Mouse (Mus musculus): ENCODE data around the gene Cldn12. TPM values are rescaled to one million over a fixed set of nuclear protein-coding genes. Genes with fewer than 3 reads are reported as not detected.

Cldn12 gene
- polyA plus RNA-seq, 1 experiment from 2014 or later = 24.1 TPM

DNA sequence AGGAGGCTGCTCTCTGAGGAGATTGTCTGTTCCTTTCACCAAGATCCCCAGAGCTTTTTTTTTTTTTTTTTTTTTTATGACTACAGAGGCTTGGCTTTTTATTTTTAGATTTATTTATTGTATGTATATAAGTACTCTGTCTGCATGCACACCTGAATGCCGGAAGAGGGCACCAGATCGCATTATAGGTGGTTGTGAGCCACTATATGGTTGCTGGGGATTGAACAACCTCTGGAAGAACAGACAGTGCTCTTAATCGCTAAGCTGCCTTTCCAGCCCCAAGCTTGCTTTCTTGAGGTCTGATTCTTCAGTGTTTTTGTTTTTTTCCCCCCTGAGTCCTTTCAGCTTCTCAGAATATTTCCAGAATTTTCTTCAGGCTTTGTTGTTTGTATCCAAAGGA, 28.7 kb downstream of the Cldn12 start:
- Histone ChIP-seq H3K36me3 (ENCODE audit: poor library complexity, severe bottlenecking) (no peaks in the 10 kb centered on the region), H3K27me3 (no peaks in the 10 kb centered on the region), H3K27ac (no peak overlapping the region), H3K4me3 (no peak overlapping the region), H3K4me2 (no peak overlapping the region), H3K9me3 (replicated peaks) (no peaks in the 10 kb centered on the region), H3K9ac (no peak overlapping the region), H3K4me1 (no peaks in the 10 kb centered on the region)
- WGBS = 22% methylated on average over 3 of the region's 3 CpGs
- ATAC-seq = no peak

DNA sequence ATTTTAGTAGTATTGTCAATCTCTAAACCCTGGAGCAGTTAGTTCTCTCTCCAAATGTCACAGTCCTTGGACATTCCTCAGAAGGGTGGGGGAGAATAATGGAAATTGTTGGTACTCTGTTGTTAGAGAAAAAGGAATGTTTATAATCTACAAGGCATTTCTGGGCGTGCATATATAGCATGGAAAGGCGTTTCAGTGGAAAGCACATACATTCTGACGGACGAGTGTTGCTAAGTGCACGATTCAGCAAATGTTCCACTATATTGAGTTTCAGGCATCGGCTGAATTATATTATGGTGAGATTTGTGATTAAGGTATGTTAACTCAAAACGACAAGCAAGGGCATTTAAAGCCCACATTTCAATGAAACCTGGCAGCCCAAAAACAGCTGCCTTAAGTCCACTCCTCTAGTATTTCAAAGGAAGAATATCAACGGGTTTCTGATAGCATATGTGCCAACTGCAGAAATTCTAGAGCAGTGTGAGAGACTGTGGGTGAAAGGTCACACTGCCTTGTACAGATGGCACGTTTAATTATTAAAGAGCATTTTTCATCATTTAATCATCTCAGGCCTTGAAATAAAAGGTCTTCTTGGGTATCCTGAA, 31.4 kb downstream of the Cldn12 start:
- Histone ChIP-seq H3K36me3 (ENCODE audit: poor library complexity, severe bottlenecking) (no peaks in the 10 kb centered on the region), H3K27ac (no peak overlapping the region), H3K4me3 (no peak overlapping the region), H3K4me1 (no peaks in the 10 kb centered on the region), H3K27me3 (no peaks in the 10 kb centered on the region), H3K9me3 (replicated peaks) (no peaks in the 10 kb centered on the region), H3K9ac (no peak overlapping the region), H3K4me2 (no peak overlapping the region)
- ATAC-seq = no peak
- WGBS = 84% methylated on average over 9 of the region's 9 CpGs

DNA sequence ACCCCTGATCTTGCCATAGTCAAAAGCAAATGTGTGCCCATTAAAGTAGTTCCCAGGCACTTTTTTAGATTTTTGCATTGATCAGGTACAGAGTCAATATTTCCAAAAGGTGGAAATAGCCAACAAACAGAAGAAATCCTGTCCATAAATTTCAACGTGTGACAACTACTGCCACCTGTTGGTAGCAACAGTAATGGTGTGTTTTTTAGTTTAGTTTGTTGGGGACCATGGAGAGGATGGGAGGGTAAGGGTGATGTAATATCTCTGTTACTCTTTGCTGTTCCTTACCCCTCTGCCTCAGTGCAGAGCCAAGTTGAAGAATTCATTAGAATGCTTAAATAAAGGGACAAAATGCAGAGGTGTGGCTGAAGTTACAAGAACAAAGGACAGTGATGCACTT, 33.1 kb downstream of the Cldn12 start:
- peak; percentile 66; the same call in 1 of the 2 replicates for ATAC-seq
- no peaks in the 10 kb centered on the region for H3K9me3 ChIP-seq (replicated peaks)
- H3K36me3 ChIP-seq (ENCODE audit: poor library complexity, severe bottlenecking) = no peaks in the 10 kb centered on the region
- H3K9ac ChIP-seq = no peak overlapping the region
- H3K27ac ChIP-seq = no peak overlapping the region
- no peaks in the 10 kb centered on the region for H3K27me3 ChIP-seq
- H3K4me1 ChIP-seq = no peaks in the 10 kb centered on the region
- WGBS = 5% methylated on average over 1 of the region's 1 CpGs
- no peak overlapping the region for H3K4me3 ChIP-seq
- no peak overlapping the region for H3K4me2 ChIP-seq

DNA sequence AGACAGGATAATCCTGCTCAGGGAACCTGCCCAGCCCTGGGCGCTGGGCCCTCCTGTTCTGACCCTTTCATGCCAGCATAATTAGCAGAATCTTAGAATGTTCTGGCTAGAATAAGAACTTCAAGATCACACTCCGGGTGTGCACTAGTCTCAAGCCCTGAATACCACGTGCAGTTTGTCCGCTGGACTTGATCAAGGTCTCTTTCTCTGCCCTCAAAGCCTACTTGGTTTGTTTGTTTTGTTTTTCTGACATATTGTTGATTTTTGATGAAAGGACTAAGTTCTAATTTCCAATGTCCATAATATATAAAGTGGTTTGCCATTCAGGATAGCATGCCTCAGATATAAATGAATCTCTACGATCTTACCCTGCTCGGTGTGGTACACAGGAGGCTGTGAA, 35.7 kb downstream of the Cldn12 start, which contains the start of gene 1700015F17Rik:
1700015F17Rik (minus strand) TSS at position 101 of the 400 bp plus-strand sequence.
- Histone ChIP-seq H3K9ac (no peak within 1 kb of the TSS), H3K4me1 (no peaks in the 10 kb centered on the region), H3K27me3 (no peaks in the 10 kb centered on the region), H3K36me3 (ENCODE audit: poor library complexity, severe bottlenecking) (no peaks in the 10 kb centered on the region), H3K4me3 (no peak within 1 kb of the TSS), H3K9me3 (replicated peaks) (no peaks in the 10 kb centered on the region), H3K27ac (no peak within 1 kb of the TSS), H3K4me2 (no peak within 1 kb of the TSS)
- WGBS = 91% methylated on average over 6 of the region's 6 CpGs
- no peak for ATAC-seq

DNA sequence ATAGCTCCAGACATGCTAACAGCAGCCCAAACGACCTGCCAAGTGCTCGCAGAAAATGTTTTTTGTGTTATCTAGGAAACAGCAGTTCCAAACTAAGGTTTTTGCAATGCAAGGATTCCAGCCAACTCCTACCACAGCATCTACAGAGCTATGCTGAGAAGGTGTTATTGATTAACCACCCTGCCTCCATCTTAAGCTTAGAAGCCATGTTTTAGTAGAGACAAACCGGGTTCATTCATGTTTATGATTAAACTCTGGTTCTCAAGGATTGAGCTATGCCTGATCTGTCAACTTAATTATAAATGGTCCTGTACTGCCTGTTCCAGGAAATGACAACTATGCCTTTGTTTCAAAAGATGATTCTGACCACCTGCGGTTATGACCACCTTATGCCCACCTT, 38.6 kb downstream of the Cldn12 start:
- Histone ChIP-seq H3K4me2 (no peak overlapping the region), H3K4me1 (no peaks in the 10 kb centered on the region), H3K27me3 (no peaks in the 10 kb centered on the region), H3K9me3 (replicated peaks) (no peaks in the 10 kb centered on the region), H3K27ac (no peak overlapping the region), H3K9ac (no peak overlapping the region), H3K36me3 (ENCODE audit: poor library complexity, severe bottlenecking) (no peaks in the 10 kb centered on the region), H3K4me3 (no peak overlapping the region)
- no peak for ATAC-seq
- WGBS = 92% methylated on average over 4 of the region's 4 CpGs

DNA sequence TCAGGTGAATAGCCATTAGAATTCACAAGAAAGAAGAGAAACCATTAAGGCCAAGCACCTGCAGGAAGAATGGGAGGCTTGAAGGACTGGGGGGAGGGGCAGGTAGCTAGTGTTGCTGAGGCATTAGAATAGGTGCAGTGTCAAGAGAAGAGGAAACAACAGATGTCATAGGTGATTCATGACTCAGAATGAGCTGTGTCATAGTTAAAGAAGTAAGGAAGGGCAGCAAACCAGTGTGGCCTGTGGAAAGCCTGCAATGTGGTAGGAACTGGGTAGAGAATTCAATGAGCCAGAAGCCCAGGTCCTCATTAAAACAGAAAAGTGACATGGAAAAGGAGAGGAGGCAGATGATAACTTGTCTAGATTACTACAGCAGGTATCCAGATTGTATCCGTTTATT, 49.5 kb downstream of the Cldn12 start:
- Histone ChIP-seq H3K27me3 (no peaks in the 10 kb centered on the region), H3K27ac (no peak overlapping the region), H3K9me3 (replicated peaks) (no peaks in the 10 kb centered on the region), H3K36me3 (ENCODE audit: poor library complexity, severe bottlenecking) (no peaks in the 10 kb centered on the region), H3K9ac (no peak overlapping the region), H3K4me1 (no peaks in the 10 kb centered on the region), H3K4me3 (no peak overlapping the region), H3K4me2 (no peak overlapping the region)
- WGBS = 92% methylated on average over 1 of the region's 1 CpGs
- no peak for ATAC-seq

Other genes starting within 250 kb of the Cldn12 start
- gene Cdk14, start 94.6 kb downstream of the Cldn12 start, polyA plus RNA-seq (2015; fragmentation: Nextera tagmentation; extraction: Ambion mirVana) = 21.8 and 25.1 TPM in 2 replicates
- not detected in 2 replicates for gene 1700015F17Rik, start 35.8 kb downstream of the Cldn12 start, polyA plus RNA-seq (2015; fragmentation: Nextera tagmentation; extraction: Ambion mirVana)
- 31.0 and 33.2 TPM in 2 replicates for gene Gtpbp10, start 44.6 kb upstream of the Cldn12 start, polyA plus RNA-seq (2015; fragmentation: Nextera tagmentation; extraction: Ambion mirVana)
- gene Gm8773, start 58.8 kb upstream of the Cldn12 start, polyA plus RNA-seq (2015; fragmentation: Nextera tagmentation; extraction: Ambion mirVana) = 6.4 and 7.1 TPM in 2 replicates
- gene Cfap69, start 149.3 kb upstream of the Cldn12 start, polyA plus RNA-seq (2015; fragmentation: Nextera tagmentation; extraction: Ambion mirVana) = 7.3 and 8.3 TPM in 2 replicates
- gene Steap2, start 179.6 kb upstream of the Cldn12 start, polyA plus RNA-seq (2015; fragmentation: Nextera tagmentation; extraction: Ambion mirVana) = 5.4 and 6.2 TPM in 2 replicates
- 3.5 and 4.8 TPM in 2 replicates for gene Steap1, start 234.4 kb upstream of the Cldn12 start, polyA plus RNA-seq (2015; fragmentation: Nextera tagmentation; extraction: Ambion mirVana)